Mouse (Mus musculus) CH12.LX (cell line): ENCODE results near the gene Ppard. TPM values are rescaled to one million over a fixed set of nuclear protein-coding genes. Genes with fewer than 3 reads are reported as not detected.
A peak's percentile ranks its signal among the peaks of the same experiment; 100 is the strongest.

Experiments used
- DNase-seq: peaks from one replicate; pipeline ENCODE4 v3.0.0-alpha.2; 2013; ENCODE audit errors: extremely low read depth
- H3K27ac ChIP-seq: 2 replicates; pipeline ENCODE4 v1.5.1; 2012; ENCODE audit warnings: low read depth, mild to moderate bottlenecking, control low read depth, moderate library complexity; ENCODE audit not compliant: insufficient read depth
- H3K27me3 ChIP-seq: replicated peaks from 2 replicates; pipeline ENCODE3; 2012; ENCODE audit warnings: inconsistent platforms
- H3K36me3 ChIP-seq, 2 experiments: replicated peaks in 1 of 2; 2 replicates each; pipeline versions ENCODE3 to v1.6.1; 2012; ENCODE audit warnings: inconsistent platforms in 1 of 2, low read length in 1 of 2, mild to moderate bottlenecking in 1 of 2, mixed read lengths in 1 of 2, moderate library complexity in 1 of 2; ENCODE audit not compliant: control insufficient read depth in 1 of 2, insufficient read depth in 1 of 2
- H3K4me1 ChIP-seq, 2 experiments: 2 replicates each; pipeline ENCODE4 v1.6.1; 2012; ENCODE audit warnings: inconsistent platforms in 1 of 2, moderate library complexity in 1 of 2; ENCODE audit not compliant: insufficient read depth in 2 of 2, control insufficient read depth in 1 of 2
- H3K4me2 ChIP-seq: 2 replicates; pipeline ENCODE4 v1.6.1; 2012; ENCODE audit warnings: low read depth, mild to moderate bottlenecking, control low read depth; ENCODE audit not compliant: poor library complexity, insufficient read depth, severe bottlenecking
- H3K4me3 ChIP-seq, 3 experiments: fragments of 150-350 bp in 1 of 3; sonication (generic) in 1 of 3; replicated peaks in 1 of 3; 2 replicates each; pipeline versions ENCODE3 to v1.5.1; 2011 to 2012; ENCODE audit warnings: low read depth in 2 of 3, low read length in 2 of 3, mild to moderate bottlenecking in 2 of 3, moderate library complexity in 2 of 3, control low read depth in 1 of 3, improper control_type of control experiment in 1 of 3, inconsistent platforms in 1 of 3, mixed read lengths in 1 of 3; ENCODE audit not compliant: poor library complexity in 1 of 3
- H3K79me2 ChIP-seq: replicated peaks from 2 replicates; pipeline ENCODE4 v1.6.1; 2012; ENCODE audit warnings: mild to moderate bottlenecking, moderate library complexity; ENCODE audit not compliant: control insufficient read depth, poor library complexity, insufficient read depth, severe bottlenecking; ENCODE audit errors: extremely low read depth
- H3K9ac ChIP-seq: 2 replicates; pipeline ENCODE4 v1.6.1; 2012; ENCODE audit warnings: low read depth, mild to moderate bottlenecking, control low read depth, moderate library complexity; ENCODE audit not compliant: insufficient read depth
- H3K9me3 ChIP-seq: replicated peaks from 2 replicates; pipeline ENCODE3; 2012; ENCODE audit warnings: low read length, inconsistent platforms, mixed read lengths
- BHLHE40 ChIP-seq: IDR thresholded peaks from 2 replicates; pipeline ENCODE4 v1.6.1; 2011; ENCODE audit warnings: mild to moderate bottlenecking, low read depth, low read length, improper control_type of control experiment
- CHD1 ChIP-seq: IDR thresholded peaks from 2 replicates; pipeline ENCODE4 v1.6.1; 2012; ENCODE audit warnings: low read depth, low read length, improper control_type of control experiment, inconsistent platforms
- CTCF ChIP-seq, 2 experiments: IDR thresholded peaks in 1 of 2; conservative IDR thresholded peaks in 1 of 2; 2 replicates each; pipeline ENCODE4 v1.5.1; 2011 to 2012; ENCODE audit warnings: low read depth in 2 of 2, low read length in 2 of 2, improper control_type of control experiment in 1 of 2, inconsistent platforms in 1 of 2, mild to moderate bottlenecking in 1 of 2, moderate library complexity in 1 of 2
- E2F4 ChIP-seq: IDR thresholded peaks from 2 replicates; pipeline ENCODE4 v1.6.1; 2011; ENCODE audit warnings: low read depth, low read length, improper control_type of control experiment; ENCODE audit not compliant: insufficient replicate concordance
- ELF1 ChIP-seq: IDR thresholded peaks from 2 replicates; pipeline ENCODE4 v1.6.1; 2014; ENCODE audit warnings: low read depth, mild to moderate bottlenecking, inconsistent platforms, low read length, improper control_type of control experiment
- EP300 ChIP-seq: IDR thresholded peaks from 2 replicates; pipeline ENCODE4 v1.6.1; 2011; ENCODE audit warnings: low read length, improper control_type of control experiment
- ETS1 ChIP-seq: conservative IDR thresholded peaks from 2 replicates; pipeline ENCODE4 v1.6.1; 2012; ENCODE audit warnings: low read depth, mild to moderate bottlenecking, inconsistent platforms, low read length, improper control_type of control experiment, moderate library complexity
- JUN ChIP-seq: IDR thresholded peaks from 2 replicates; pipeline ENCODE4 v1.6.1; 2011; ENCODE audit warnings: low read depth, mild to moderate bottlenecking, low read length, improper control_type of control experiment, moderate library complexity; ENCODE audit not compliant: insufficient read depth
- JUND ChIP-seq: conservative IDR thresholded peaks from 2 replicates; pipeline ENCODE4 v1.6.1; 2011; ENCODE audit warnings: low read depth, low read length, improper control_type of control experiment
- MAFK ChIP-seq: IDR thresholded peaks from 2 replicates; pipeline ENCODE4 v1.6.1; 2011; ENCODE audit warnings: low read length, improper control_type of control experiment; ENCODE audit not compliant: insufficient replicate concordance
- MAX ChIP-seq: IDR thresholded peaks from 2 replicates; pipeline ENCODE4 v1.6.1; 2011; ENCODE audit warnings: low read length, improper control_type of control experiment
- MAZ ChIP-seq: IDR thresholded peaks from 2 replicates; pipeline ENCODE4 v1.6.1; 2012; ENCODE audit warnings: low read depth, mild to moderate bottlenecking, inconsistent platforms, low read length, improper control_type of control experiment, moderate library complexity
- MXI1 ChIP-seq: IDR thresholded peaks from 2 replicates; pipeline ENCODE4 v1.6.1; 2011; ENCODE audit warnings: mild to moderate bottlenecking, low read depth, low read length, improper control_type of control experiment
- NRF1 ChIP-seq: IDR thresholded peaks from 2 replicates; pipeline ENCODE4 v1.6.1; 2014; ENCODE audit warnings: low read depth, mild to moderate bottlenecking, inconsistent platforms, low read length, improper control_type of control experiment, moderate library complexity
- PAX5 ChIP-seq: IDR thresholded peaks from 2 replicates; pipeline ENCODE4 v1.6.1; 2012; ENCODE audit warnings: low read length, inconsistent platforms, mixed read lengths
- POLR2A ChIP-seq: IDR thresholded peaks from 2 replicates; pipeline ENCODE4 v1.6.1; 2011; ENCODE audit warnings: low read depth, mild to moderate bottlenecking, improper control_type of control experiment, low read length
- POLR2AphosphoS2 ChIP-seq: IDR thresholded peaks from 2 replicates; pipeline ENCODE4 v1.6.1; 2011; ENCODE audit warnings: low read depth, low read length, improper control_type of control experiment
- RAD21 ChIP-seq: IDR thresholded peaks from 2 replicates; pipeline ENCODE4 v1.6.1; 2011; ENCODE audit warnings: low read depth, mild to moderate bottlenecking, low read length, improper control_type of control experiment, moderate library complexity
- SIN3A ChIP-seq: IDR thresholded peaks from 2 replicates; pipeline ENCODE4 v1.6.1; 2012; ENCODE audit warnings: low read length, improper control_type of control experiment, inconsistent platforms
- SMC3 ChIP-seq: IDR thresholded peaks from 2 replicates; pipeline ENCODE4 v1.6.1; 2011; ENCODE audit warnings: low read depth, low read length, improper control_type of control experiment
- TBP ChIP-seq: conservative IDR thresholded peaks from 2 replicates; pipeline ENCODE4 v1.6.1; 2011; ENCODE audit warnings: low read depth, low read length, improper control_type of control experiment
- TCF12 ChIP-seq: IDR thresholded peaks from 2 replicates; pipeline ENCODE4 v1.6.1; 2014; ENCODE audit warnings: low read depth, mild to moderate bottlenecking, inconsistent platforms, low read length, improper control_type of control experiment
- UBTF ChIP-seq: IDR thresholded peaks from 2 replicates; pipeline ENCODE4 v1.6.1; 2012; ENCODE audit warnings: low read depth, mild to moderate bottlenecking, inconsistent platforms, low read length, improper control_type of control experiment, moderate library complexity
- USF1 ChIP-seq: IDR thresholded peaks from 2 replicates; pipeline ENCODE4 v1.6.1; 2014; ENCODE audit warnings: low read depth, mild to moderate bottlenecking, inconsistent platforms, low read length, improper control_type of control experiment
- USF2 ChIP-seq: conservative IDR thresholded peaks from 2 replicates; pipeline ENCODE4 v1.6.1; 2011; ENCODE audit warnings: low read depth, low read length, improper control_type of control experiment
- ZC3H11A ChIP-seq: IDR thresholded peaks from 2 replicates; pipeline ENCODE4 v1.6.1; 2012; ENCODE audit warnings: low read depth, mild to moderate bottlenecking, inconsistent platforms, low read length, improper control_type of control experiment
- ZKSCAN1 ChIP-seq: IDR thresholded peaks from 2 replicates; pipeline ENCODE4 v1.6.1; 2012; ENCODE audit warnings: low read depth, inconsistent platforms, low read length, improper control_type of control experiment, borderline replicate concordance
- dilution Hi-C: fragments of 300-500 bp; cut with MboI; formaldehyde crosslinking; loops from 2 replicates; pipeline ENCODE4 v1.14.3; 2020; ENCODE audit warnings: low sequenced_read_pairs; ENCODE audit not compliant: extremely low pct_unique_long_range_greater_than_20kb, extremely low pct_ligation_motif_present
- in situ Hi-C: fragments of 300-500 bp; cut with MboI; formaldehyde crosslinking; loops from 3 replicates; pipeline ENCODE4 v1.14.3; 2019; ENCODE audit warnings: low sequenced_read_pairs, low pct_ligation_motif_present, low pct_unique_long_range_greater_than_20kb, mixed read lengths
- polyA plus RNA-seq: library from polyadenylated mRNA; unstranded; fragments of >175 nt; gene quantifications from 2 replicates; pipeline ENCODE4 v1.2.1, GENCODE M21; 2012; ENCODE audit warnings: low read depth; ENCODE audit not compliant: insufficient read length
- total RNA-seq, 2 experiments: library from RNA; depleted of rRNA; stranded (reverse); fragments of 300-350 nt in 1 of 2; fragments of >200 nt in 1 of 2; gene quantifications; 2 replicates each; pipeline ENCODE4 v1.2.3; 2012 to 2014

Ppard gene
- total and polyA plus RNA-seq, 3 experiments = 2.9 to 15.5 (median 7.3) TPM

DNA sequence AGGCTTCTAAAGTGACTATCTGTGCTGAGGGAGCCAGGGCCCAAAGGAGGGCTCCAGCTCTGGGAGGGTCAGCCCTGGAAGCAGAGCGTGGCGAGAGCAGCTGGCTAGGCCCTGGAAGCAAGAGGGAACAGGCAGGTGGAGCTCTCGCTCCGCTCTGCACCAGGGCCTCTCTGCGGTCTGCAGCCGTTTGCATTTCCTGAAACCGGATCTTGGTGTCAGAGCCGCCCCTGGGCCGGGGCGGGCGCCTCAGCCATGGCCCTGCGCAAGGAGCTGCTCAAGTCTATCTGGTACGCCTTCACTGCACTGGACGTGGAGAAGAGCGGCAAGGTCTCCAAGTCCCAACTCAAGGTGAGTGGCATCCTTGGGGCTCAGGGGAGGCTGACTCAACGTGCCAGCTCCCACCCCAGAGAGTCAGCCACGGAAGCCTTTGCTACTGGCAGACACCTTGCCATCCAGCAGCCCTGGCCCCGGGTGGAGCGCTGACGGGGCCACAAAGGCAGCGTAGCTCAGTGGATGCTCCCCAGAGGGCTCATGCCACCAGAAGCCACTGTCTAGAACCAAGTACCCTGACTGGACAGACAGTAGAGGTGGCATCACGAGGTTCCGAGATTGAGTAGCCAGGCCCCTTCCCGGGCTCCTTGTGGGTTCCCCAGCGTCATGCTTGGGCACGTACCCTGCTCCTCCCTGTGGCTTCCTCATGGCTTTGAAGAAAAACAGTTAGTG, 24.7 kb upstream of the Ppard start, which contains the start of gene Def6 (continued):
- peak; percentile 39; the same call in 1 of the 2 replicates for TF ChIP-seq EP300
- TF ChIP-seq NRF1 = peak; percentile 79
- TF ChIP-seq POLR2A = peak; percentile 93
- no peak for TF ChIP-seq PAX5
- TF ChIP-seq ZC3H11A = no peak
- no peak for TF ChIP-seq ZKSCAN1
- peak; percentile 89 for TF ChIP-seq ELF1
- TF ChIP-seq SMC3 = peak; percentile 88
- TF ChIP-seq MAFK = 0 out of 2 replicates have a peak, but pooled peaks have one; percentile 4
- peak; percentile 31; the same call in 1 of the 2 replicates for TF ChIP-seq MAX
- peak; percentile 39 for TF ChIP-seq BHLHE40
- TF ChIP-seq RAD21 = peak; percentile 89

GRCm38 (mm10) chr17:28208314-28208612, 24.2 kb upstream of the Ppard start:
- Histone ChIP-seq H3K9me3 (no peaks in the 10 kb centered on the region), H3K4me3 (peak overlapping the region; percentile 73 to 91 (median 83)), H3K36me3 (peaks cover 5 to 20% of the 10 kb centered on the region in 2 experiments), H3K79me2 (peaks cover 34% of the 10 kb centered on the region), H3K27me3 (no peaks in the 10 kb centered on the region), H3K4me1 (peaks cover 42 to 68% of the 10 kb centered on the region in 2 experiments), H3K9ac (peak overlapping the region; percentile 79), H3K27ac (peak overlapping the region; percentile 90), H3K4me2 (peak overlapping the region; percentile 92)
- dilution Hi-C loops (no loop called here), in situ Hi-C loops (loop anchor here (25.0 kb wide), 1 partner anchor 304 kb away; the partner anchor contains the start of gene Fkbp5)
- DNase-seq = no peak
- TF ChIP-seq ELF1 (0 out of 2 replicates have a peak, but pooled peaks have one; percentile 26), MAX (peak; percentile 1; the same call in 1 of the 2 replicates), MAZ (peak; percentile 72; the same call in 1 of the 2 replicates), JUND (no peak), MXI1 (0 out of 2 replicates have a peak, but pooled peaks have one; percentile 1)

DNA sequence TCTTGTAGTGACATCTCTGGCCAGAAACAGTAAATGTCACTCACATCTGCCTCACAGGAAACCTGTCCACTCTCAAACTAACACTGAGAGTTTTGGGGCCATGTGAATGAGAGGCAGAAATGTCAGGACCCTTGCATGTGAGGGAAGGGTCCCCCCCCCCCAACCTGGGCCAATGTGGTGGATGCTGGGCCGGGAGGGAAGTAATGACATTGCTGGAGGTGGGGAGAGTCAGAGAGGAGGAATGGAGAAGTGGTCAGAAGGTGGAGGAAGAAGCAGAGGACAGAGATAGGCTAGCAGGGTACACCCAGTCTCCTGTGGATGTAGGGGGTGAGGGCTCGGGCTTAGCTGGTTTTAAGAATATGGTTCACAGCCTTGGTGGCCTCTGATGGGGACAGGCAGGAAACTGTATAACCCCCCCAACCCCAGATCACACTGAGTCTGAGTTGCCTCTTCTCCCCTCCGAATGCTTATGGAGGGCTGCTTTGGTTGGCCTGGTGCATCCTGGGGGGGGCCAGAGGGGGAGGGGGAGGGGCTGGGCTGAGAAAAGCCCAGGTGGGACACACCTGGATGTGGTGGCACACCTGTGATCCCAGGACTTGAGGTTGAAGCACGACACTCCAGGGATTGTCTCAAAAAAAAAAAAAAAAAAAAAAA, 22.9 kb upstream of the Ppard start:
- no peak for DNase-seq
- peak overlapping the region; percentile 79 for H3K9ac ChIP-seq
- H3K4me1 ChIP-seq = peaks cover 37 to 62% of the 10 kb centered on the region in 2 experiments
- H3K4me3 ChIP-seq = peak overlapping the region; percentile 73 to 91 (median 83)
- no peaks in the 10 kb centered on the region for H3K9me3 ChIP-seq
- dilution Hi-C loops (no loop called here), in situ Hi-C loops (loop anchor here (25.0 kb wide), 1 partner anchor 303 kb away; the partner anchor contains the start of gene Fkbp5)
- H3K79me2 ChIP-seq = peaks cover 34% of the 10 kb centered on the region
- H3K27me3 ChIP-seq = no peaks in the 10 kb centered on the region
- peak overlapping the region; percentile 90 for H3K27ac ChIP-seq
- H3K4me2 ChIP-seq = peak overlapping the region; percentile 92
- TF ChIP-seq E2F4 (no peak), UBTF (no peak), ETS1 (no peak), TBP (no peak), SMC3 (no peak), TCF12 (0 out of 2 replicates have a peak, but pooled peaks have one; percentile 25), SIN3A (0 out of 2 replicates have a peak, but pooled peaks have one; percentile 42), POLR2AphosphoS2 (no peak), POLR2A (no peak), CTCF (conservative IDR thresholded peaks at IDR 0.05 in 1 of 2, IDR thresholded peaks at IDR 0.05 in 1 of 2; ENCODE audit: low read depth in 2 of 2, low read length in 2 of 2) (peak in 1 of 2 experiments; percentile 27; a peak in 1 of 4 replicates), MXI1 (peak; percentile 66), USF1 (no peak), CHD1 (no peak), USF2 (no peak), JUN (no peak)
- H3K36me3 ChIP-seq = peaks cover 5 to 32% of the 10 kb centered on the region in 2 experiments
